32 mouse cellular contexts compared by ENCODE assay signal in the genomic region with DNA sequence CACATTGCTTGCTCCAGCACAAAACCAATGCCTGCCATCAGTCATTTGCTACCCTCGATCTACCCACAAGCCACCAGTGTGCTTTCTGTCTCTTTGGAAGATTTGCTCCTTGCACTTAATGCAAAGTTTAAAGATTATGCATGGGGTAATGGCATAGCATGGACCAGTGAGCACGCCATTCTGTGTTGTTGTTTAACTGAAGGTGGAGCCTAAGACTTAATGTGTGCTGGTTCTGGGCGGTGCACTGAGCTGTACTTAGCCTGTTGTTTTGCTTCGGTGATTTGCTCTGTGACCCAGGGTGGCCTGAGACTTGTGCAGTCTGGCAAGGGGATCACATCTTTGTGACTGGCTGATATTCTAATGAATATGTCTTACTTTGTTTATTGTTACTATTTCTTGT. TPM values are rescaled to one million over a fixed set of nuclear protein-coding genes. Genes with fewer than 3 reads are reported as not detected.
DNase-seq lines count a peak whose midpoint lies in the region; ATAC-seq and TF ChIP-seq lines count a peak whose summit lies in the region.
"Had no signal": no experiment of that assay in that cellular context is flagged by ENCODE, and none has a peak within 500 bp of the region (broad histone marks: within the 10 kb centered on the region; RNA-seq: fewer than 3 reads in every experiment).

No protein-coding gene starts in this region.

- H3K27ac ChIP-seq in midbrain, embryonic 11.5 days (ENCODE audit: low read depth, low read length) = no peak overlapping the region
- no peak overlapping the region for H3K27ac ChIP-seq in midbrain, postnatal 0 days (ENCODE audit: low read depth, low read length)
- peak overlapping the region; percentile 80 for H3K27ac ChIP-seq in kidney, embryonic 15.5 days
- H3K27ac ChIP-seq in forebrain, embryonic 12.5 days = no peak overlapping the region
- no peak overlapping the region for H3K27ac ChIP-seq in heart, embryonic 12.5 days (ENCODE audit: poor library complexity, severe bottlenecking)
- H3K27ac ChIP-seq: embryonic facial prominence, embryonic 15.5 days; gastrocnemius, adult 2 months; heart, embryonic 13.5 days had no signal

- no peaks in the 10 kb centered on the region for H3K9me3 ChIP-seq in midbrain, embryonic 11.5 days (ENCODE audit: control insufficient read depth, low read length)
- no peaks in the 10 kb centered on the region for H3K9me3 ChIP-seq in midbrain, postnatal 0 days (ENCODE audit: low read length)
- H3K9me3 ChIP-seq in kidney, embryonic 15.5 days (replicated peaks) = no peaks in the 10 kb centered on the region
- H3K9me3 ChIP-seq in forebrain, embryonic 12.5 days = no peaks in the 10 kb centered on the region
- H3K9me3 ChIP-seq in heart, embryonic 12.5 days (replicated peaks) = no peaks in the 10 kb centered on the region
- H3K9me3 ChIP-seq: embryonic facial prominence, embryonic 15.5 days; G1E; heart, embryonic 13.5 days had no signal

- 91% methylated on average over 4 of the region's 4 CpGs for WGBS in midbrain, embryonic 11.5 days
- WGBS in midbrain, postnatal 0 days = 88% methylated on average over 4 of the region's 4 CpGs
- 52% methylated on average over 4 of the region's 4 CpGs for WGBS in kidney, embryonic 15.5 days
- WGBS in forebrain, embryonic 12.5 days = 92% methylated on average over 4 of the region's 4 CpGs
- 91% methylated on average over 4 of the region's 4 CpGs for WGBS in heart, embryonic 12.5 days

- H3K4me3 ChIP-seq in midbrain, embryonic 11.5 days (ENCODE audit: low read depth, low read length) = no peak overlapping the region
- no peak overlapping the region for H3K4me3 ChIP-seq in midbrain, postnatal 0 days (ENCODE audit: low read depth, low read length)
- no peak overlapping the region for H3K4me3 ChIP-seq in kidney, embryonic 15.5 days (replicated peaks)
- no peak overlapping the region for H3K4me3 ChIP-seq in forebrain, embryonic 12.5 days (replicated peaks)
- no peak overlapping the region for H3K4me3 ChIP-seq in heart, embryonic 12.5 days
- H3K4me3 ChIP-seq: embryonic facial prominence, embryonic 15.5 days; gastrocnemius, adult 2 months; heart, embryonic 13.5 days had no signal

- H3K36me3 ChIP-seq in midbrain, embryonic 11.5 days (ENCODE audit: control insufficient read depth, insufficient read depth, low read length) = peaks cover 38% of the 10 kb centered on the region
- peaks cover 50% of the 10 kb centered on the region for H3K36me3 ChIP-seq in midbrain, postnatal 0 days (ENCODE audit: insufficient read depth, low read length)
- peaks cover 73% of the 10 kb centered on the region for H3K36me3 ChIP-seq in kidney, embryonic 15.5 days
- peaks cover 64% of the 10 kb centered on the region for H3K36me3 ChIP-seq in forebrain, embryonic 12.5 days (replicated peaks)
- peaks cover 73% of the 10 kb centered on the region for H3K36me3 ChIP-seq in heart, embryonic 12.5 days

- no peaks in the 10 kb centered on the region for H3K27me3 ChIP-seq in midbrain, embryonic 11.5 days (ENCODE audit: control insufficient read depth, insufficient read depth, low read length)
- no peaks in the 10 kb centered on the region for H3K27me3 ChIP-seq in midbrain, postnatal 0 days (ENCODE audit: insufficient read depth, low read length)
- H3K27me3 ChIP-seq in kidney, embryonic 15.5 days = no peaks in the 10 kb centered on the region
- no peaks in the 10 kb centered on the region for H3K27me3 ChIP-seq in forebrain, embryonic 12.5 days
- no peaks in the 10 kb centered on the region for H3K27me3 ChIP-seq in heart, embryonic 12.5 days (replicated peaks)
- H3K27me3 ChIP-seq: embryonic facial prominence, embryonic 15.5 days; heart, embryonic 13.5 days had no signal

- DNase-seq in midbrain, embryonic 11.5 days (ENCODE audit: low spot score, missing footprints) = peak; percentile 73
- no peak for DNase-seq in midbrain, postnatal 0 days (ENCODE audit: low spot score)
- peak; percentile 83 for DNase-seq in kidney, postnatal 14 days
- DNase-seq in yolk sac, embryonic 10.5 days (ENCODE audit: low spot score) = peak; percentile 41
- DNase-seq: adrenal gland, postnatal 10 days; B cell, adult 2 months; cerebellum, adult 11 months; cerebellum, adult 8-10 months; cerebellum, postnatal 14 days; embryo, embryonic 11 days; gastrocnemius, adult 2 months; gastrocnemius, postnatal 25 days; heart, postnatal 36 days had no signal

- no peak overlapping the region for H3K9ac ChIP-seq in midbrain, embryonic 11.5 days (ENCODE audit: low read length)
- no peak overlapping the region for H3K9ac ChIP-seq in midbrain, postnatal 0 days (replicated peaks; ENCODE audit: low read length, poor library complexity, severe bottlenecking)
- H3K9ac ChIP-seq in kidney, embryonic 15.5 days = no peak overlapping the region
- H3K9ac ChIP-seq in forebrain, embryonic 12.5 days = no peak overlapping the region
- no peak overlapping the region for H3K9ac ChIP-seq in heart, embryonic 12.5 days
- H3K9ac ChIP-seq: embryonic facial prominence, embryonic 15.5 days; heart, embryonic 13.5 days had no signal

- TF ChIP-seq CTCF in midbrain, postnatal 0 days (IDR thresholded peaks at IDR 0.05) = no peak

- H3K4me2 ChIP-seq in midbrain, embryonic 11.5 days = no peak overlapping the region
- H3K4me2 ChIP-seq in midbrain, postnatal 0 days (ENCODE audit: low read depth, low read length, poor library complexity, severe bottlenecking) = no peak overlapping the region
- peak overlapping the region; percentile 5; the same call in 1 of the 2 replicates for H3K4me2 ChIP-seq in kidney, embryonic 15.5 days
- H3K4me2 ChIP-seq in forebrain, embryonic 12.5 days = no peak overlapping the region
- no peak overlapping the region for H3K4me2 ChIP-seq in heart, embryonic 12.5 days
- H3K4me2 ChIP-seq: embryonic facial prominence, embryonic 15.5 days; heart, embryonic 13.5 days had no signal

- H3K4me1 ChIP-seq in midbrain, embryonic 11.5 days (ENCODE audit: control insufficient read depth, insufficient read depth, low read length) = peaks cover 8% of the 10 kb centered on the region
- H3K4me1 ChIP-seq in midbrain, postnatal 0 days (ENCODE audit: insufficient read depth, low read length) = 0 out of 2 replicates have a peak, but pooled peaks cover 5% of the 10 kb centered on the region
- peaks cover 31% of the 10 kb centered on the region for H3K4me1 ChIP-seq in kidney, embryonic 15.5 days
- peaks cover 11% of the 10 kb centered on the region for H3K4me1 ChIP-seq in forebrain, embryonic 12.5 days
- peaks cover 8% of the 10 kb centered on the region for H3K4me1 ChIP-seq in heart, embryonic 12.5 days (replicated peaks)

- no peak for ATAC-seq in midbrain, embryonic 11.5 days (ENCODE audit: low FRiP score)
- ATAC-seq in midbrain, postnatal 0 days (ENCODE audit: low FRiP score) = no peak
- ATAC-seq in kidney, embryonic 15.5 days (replicated peaks; ENCODE audit: low FRiP score) = peak; percentile 61
- ATAC-seq in forebrain, embryonic 12.5 days (ENCODE audit: low FRiP score) = no peak
- no peak for ATAC-seq in heart, embryonic 12.5 days (ENCODE audit: insufficient number of reproducible peaks, low FRiP score)
- no peak for ATAC-seq in inflammation-experienced regulatory T-cells, adult 6 months
- ATAC-seq: CD4-positive, CD25-positive, alpha-beta regulatory T cell, adult 4 months; forebrain, embryonic 16.5 days had no signal

RNA-seq across cellular contexts. Expression of a gene that starts 4.6 kb away (rescaled TPM):
- polyA plus RNA-seq in midbrain, embryonic 11.5 days (2014; fragmentation: Nextera tagmentation; extraction: Ambion mirVana) = 142 and 155 TPM in 2 replicates
- total RNA-seq in midbrain, postnatal 0 days (2014; rRNA removed) = 114 and 129 TPM in 2 replicates
- polyA plus RNA-seq in midbrain, postnatal 0 days (2015; fragmentation: Nextera tagmentation; extraction: Ambion mirVana) = 182 and 183 TPM in 2 replicates
- polyA plus RNA-seq in kidney, embryonic 15.5 days (2015; fragmentation: Nextera tagmentation; extraction: Ambion mirVana) = 262 and 280 TPM in 2 replicates
- 234 and 239 TPM in 2 replicates for polyA plus RNA-seq in forebrain, embryonic 12.5 days (2016; fragmentation: Nextera tagmentation; extraction: Ambion mirVana)
- polyA plus RNA-seq in heart, embryonic 12.5 days (2016; fragmentation: Nextera tagmentation; extraction: Ambion mirVana) = 184 and 190 TPM in 2 replicates
- 10 to 100 TPM; 12.9 to 20.6 (median 15.5) TPM for polyA plus RNA-seq in inflammation-experienced regulatory T-cells, adult 6 months (2017; shearing (Covaris generic))

RNA-seq across cellular contexts. Expression of a gene that starts 14.1 kb away (rescaled TPM):
- polyA plus RNA-seq in midbrain, embryonic 11.5 days (2014; fragmentation: Nextera tagmentation; extraction: Ambion mirVana) = not detected in 2 replicates
- not detected in 2 replicates for total RNA-seq in midbrain, postnatal 0 days (2014; rRNA removed)
- not detected in 2 replicates for polyA plus RNA-seq in midbrain, postnatal 0 days (2015; fragmentation: Nextera tagmentation; extraction: Ambion mirVana)
- polyA plus RNA-seq in kidney, embryonic 15.5 days (2015; fragmentation: Nextera tagmentation; extraction: Ambion mirVana) = 0.23 TPM in 1 of 2 replicates, not detected in the other
- polyA plus RNA-seq in forebrain, embryonic 12.5 days (2016; fragmentation: Nextera tagmentation; extraction: Ambion mirVana) = 0.14 TPM in 1 of 2 replicates, not detected in the other
- not detected in 2 replicates for polyA plus RNA-seq in heart, embryonic 12.5 days (2016; fragmentation: Nextera tagmentation; extraction: Ambion mirVana)
- polyA plus RNA-seq in inflammation-experienced regulatory T-cells, adult 6 months (2017; shearing (Covaris generic)) = not detected
- total RNA-seq: adrenal gland, postnatal 10 days; adrenal gland, postnatal 4 days; common myeloid progenitor, adult 5-6 weeks; gastrocnemius, adult 2 months; gastrocnemius, postnatal 25 days; granulocyte monocyte progenitor cell, adult 5-6 weeks; heart, adult 8-10 months; heart, postnatal 36 days had no signal
- polyA plus RNA-seq: brain, embryonic 14.5 days; CD4-positive, CD25-positive, alpha-beta regulatory T cell, adult 4 months; embryonic facial prominence, embryonic 11.5 days; forebrain, embryonic 11.5 days; forebrain, embryonic 16.5 days; frontal cortex, adult 2 months; G1E; heart, embryonic 13.5 days; heart, postnatal 0 days; hindbrain, embryonic 11.5 days had no signal

RNA-seq across cellular contexts. Expression of a gene that starts 22.8 kb away (rescaled TPM):
- not detected in 2 replicates for polyA plus RNA-seq in midbrain, embryonic 11.5 days (2014; fragmentation: Nextera tagmentation; extraction: Ambion mirVana)
- 0.05 TPM in 1 of 2 replicates, not detected in the other for total RNA-seq in midbrain, postnatal 0 days (2014; rRNA removed)
- 0.11 TPM in 1 of 2 replicates, not detected in the other for polyA plus RNA-seq in midbrain, postnatal 0 days (2015; fragmentation: Nextera tagmentation; extraction: Ambion mirVana)
- 0.06 and 0.13 TPM in 2 replicates for polyA plus RNA-seq in kidney, embryonic 15.5 days (2015; fragmentation: Nextera tagmentation; extraction: Ambion mirVana)
- not detected in 2 replicates for polyA plus RNA-seq in forebrain, embryonic 12.5 days (2016; fragmentation: Nextera tagmentation; extraction: Ambion mirVana)
- not detected in 2 replicates for polyA plus RNA-seq in heart, embryonic 12.5 days (2016; fragmentation: Nextera tagmentation; extraction: Ambion mirVana)
- not detected for polyA plus RNA-seq in inflammation-experienced regulatory T-cells, adult 6 months (2017; shearing (Covaris generic))
- total RNA-seq: adrenal gland, postnatal 10 days; adrenal gland, postnatal 4 days; G1E; granulocyte monocyte progenitor cell, adult 5-6 weeks; heart, postnatal 36 days had no signal
- polyA plus RNA-seq: brain, embryonic 14.5 days; forebrain, embryonic 11.5 days; forebrain, embryonic 16.5 days; heart, postnatal 0 days; hindbrain, embryonic 11.5 days had no signal

RNA-seq across cellular contexts. Expression of a gene that starts 40.4 kb away (rescaled TPM):
- polyA plus RNA-seq in midbrain, embryonic 11.5 days (2014; fragmentation: Nextera tagmentation; extraction: Ambion mirVana) = not detected in 2 replicates
- not detected in 2 replicates for total RNA-seq in midbrain, postnatal 0 days (2014; rRNA removed)
- 0.12 and 0.15 TPM in 2 replicates for polyA plus RNA-seq in midbrain, postnatal 0 days (2015; fragmentation: Nextera tagmentation; extraction: Ambion mirVana)
- polyA plus RNA-seq in kidney, embryonic 15.5 days (2015; fragmentation: Nextera tagmentation; extraction: Ambion mirVana) = not detected in 2 replicates
- polyA plus RNA-seq in forebrain, embryonic 12.5 days (2016; fragmentation: Nextera tagmentation; extraction: Ambion mirVana) = not detected in 2 replicates
- polyA plus RNA-seq in heart, embryonic 12.5 days (2016; fragmentation: Nextera tagmentation; extraction: Ambion mirVana) = not detected in 2 replicates
- polyA plus RNA-seq in inflammation-experienced regulatory T-cells, adult 6 months (2017; shearing (Covaris generic)) = not detected
- total RNA-seq: common myeloid progenitor, adult 5-6 weeks; gastrocnemius, postnatal 25 days; granulocyte monocyte progenitor cell, adult 5-6 weeks; heart, postnatal 36 days had no signal
- polyA plus RNA-seq: brain, embryonic 14.5 days; CD4-positive, CD25-positive, alpha-beta regulatory T cell, adult 4 months; embryonic facial prominence, embryonic 11.5 days; embryonic facial prominence, embryonic 15.5 days; forebrain, embryonic 11.5 days; forebrain, embryonic 16.5 days; frontal cortex, adult 2 months; G1E; heart, embryonic 13.5 days; heart, postnatal 0 days; hindbrain, embryonic 11.5 days had no signal

RNA-seq across cellular contexts. Expression of a gene that starts 42.3 kb away (rescaled TPM):
- polyA plus RNA-seq in midbrain, embryonic 11.5 days (2014; fragmentation: Nextera tagmentation; extraction: Ambion mirVana) = 66.1 and 67.1 TPM in 2 replicates
- total RNA-seq in midbrain, postnatal 0 days (2014; rRNA removed) = 66.6 and 81.2 TPM in 2 replicates
- polyA plus RNA-seq in midbrain, postnatal 0 days (2015; fragmentation: Nextera tagmentation; extraction: Ambion mirVana) = 52.2 and 59.8 TPM in 2 replicates
- polyA plus RNA-seq in kidney, embryonic 15.5 days (2015; fragmentation: Nextera tagmentation; extraction: Ambion mirVana) = 58.2 and 64.7 TPM in 2 replicates
- polyA plus RNA-seq in forebrain, embryonic 12.5 days (2016; fragmentation: Nextera tagmentation; extraction: Ambion mirVana) = 88.1 and 95.0 TPM in 2 replicates
- polyA plus RNA-seq in heart, embryonic 12.5 days (2016; fragmentation: Nextera tagmentation; extraction: Ambion mirVana) = 45.9 and 48.1 TPM in 2 replicates
- polyA plus RNA-seq in inflammation-experienced regulatory T-cells, adult 6 months (2017; shearing (Covaris generic)) = 10 to 100 TPM; 23.8 to 32.5 (median 28.3) TPM
